Mouse (Mus musculus) layer of hippocampus, postnatal 10 days (tissue): ENCODE measurements at regions not wholly inside any gene's neighbourhood (a gene's known extent, or its start where the extent isn't known, plus 50 kb on each side); places are given as distances from the start of the nearest gene placed in this dataset.

Experiments
- DNase-seq, 2 experiments: peaks; one replicate each; pipeline ENCODE4 v3.0.0; 2021; ENCODE audit warnings: low spot score in 2 of 2

GRCm38 (mm10) chr2:50654221-50654952 lies 357.8 kb upstream of the Mmadhc start:
- no peak for DNase-seq

- no peak for DNase-seq
These were observed 356.6 kb upstream of the Mmadhc start for GRCm38 (mm10) chr2:50653121-50653615.

- no peak for DNase-seq
These were observed 353.1 kb upstream of the Mmadhc start for GRCm38 (mm10) chr2:50649656-50650055.

DNA sequence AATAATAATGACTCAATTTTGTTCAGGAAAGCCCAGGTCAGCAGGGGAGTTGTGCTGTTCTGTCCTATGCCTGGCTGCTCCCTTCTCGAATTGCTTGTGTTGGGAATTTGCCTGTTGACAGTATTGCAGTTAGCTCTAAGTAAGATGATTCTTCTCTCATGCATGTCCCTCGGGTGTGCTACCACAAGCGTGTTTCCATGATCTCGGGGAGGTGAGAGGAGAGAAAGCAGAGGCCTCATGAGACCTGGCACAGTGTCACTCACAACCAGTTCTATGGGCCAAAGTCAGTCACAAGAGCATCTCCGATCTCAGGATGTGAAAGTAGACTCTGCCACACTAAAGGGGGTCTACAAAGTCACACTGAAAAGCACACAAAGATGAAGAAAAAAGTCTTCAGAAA lies 346.6 kb upstream of the Mmadhc start:
- DNase-seq = no peak

GRCm38 (mm10) chr2:50642198-50642597 lies 345.6 kb upstream of the Mmadhc start:
- no peak for DNase-seq

DNA sequence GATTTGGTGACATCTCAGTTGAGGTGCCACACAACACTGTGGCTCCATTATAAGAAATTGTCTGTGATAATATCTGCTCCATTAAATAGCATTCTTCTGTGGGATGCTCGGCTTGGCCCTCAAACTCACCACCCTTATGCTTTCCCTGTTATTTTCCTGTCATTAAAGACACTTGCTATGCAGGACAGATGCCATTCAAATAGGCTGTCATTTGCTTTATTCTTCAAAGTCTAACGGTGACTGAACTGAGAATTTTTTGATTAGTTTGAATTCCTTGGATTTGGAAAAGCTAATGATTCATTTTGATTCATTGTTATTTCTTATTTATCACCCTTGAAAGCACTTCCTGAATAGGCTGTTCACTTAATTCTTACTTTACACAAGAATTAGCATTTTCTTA lies 339.3 kb upstream of the Mmadhc start:
- no peak for DNase-seq

GRCm38 (mm10) chr2:50631786-50632185 lies 335.2 kb upstream of the Mmadhc start:
- no peak for DNase-seq

- no peak for DNase-seq
These were observed 330.9 kb upstream of the Mmadhc start for GRCm38 (mm10) chr2:50627501-50627900.

DNA sequence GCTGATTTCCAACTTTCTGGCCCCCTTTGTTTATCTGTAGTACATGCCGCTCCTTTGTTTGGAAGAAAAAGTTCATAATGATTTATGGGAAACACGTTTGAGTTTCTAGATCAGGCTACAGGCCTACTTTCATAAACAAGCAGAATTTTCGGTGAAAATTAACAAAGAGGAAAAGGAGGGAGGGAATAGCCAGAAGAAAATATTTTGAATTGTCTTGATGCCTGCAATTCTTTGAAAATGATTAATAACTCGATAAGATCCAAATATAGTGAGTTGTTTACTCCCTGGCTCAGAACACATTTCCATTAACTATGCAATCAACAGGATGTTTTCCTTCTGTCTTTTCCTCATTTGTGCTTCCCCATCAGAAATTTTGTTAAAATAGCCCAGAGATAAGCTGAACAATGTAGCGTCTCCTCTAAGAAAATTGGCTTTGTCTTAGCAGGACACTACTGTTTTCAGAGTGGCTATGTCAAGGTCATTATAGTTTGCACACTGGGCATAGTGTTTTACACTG lies 328.7 kb upstream of the Mmadhc start:
- no peak for DNase-seq

DNA sequence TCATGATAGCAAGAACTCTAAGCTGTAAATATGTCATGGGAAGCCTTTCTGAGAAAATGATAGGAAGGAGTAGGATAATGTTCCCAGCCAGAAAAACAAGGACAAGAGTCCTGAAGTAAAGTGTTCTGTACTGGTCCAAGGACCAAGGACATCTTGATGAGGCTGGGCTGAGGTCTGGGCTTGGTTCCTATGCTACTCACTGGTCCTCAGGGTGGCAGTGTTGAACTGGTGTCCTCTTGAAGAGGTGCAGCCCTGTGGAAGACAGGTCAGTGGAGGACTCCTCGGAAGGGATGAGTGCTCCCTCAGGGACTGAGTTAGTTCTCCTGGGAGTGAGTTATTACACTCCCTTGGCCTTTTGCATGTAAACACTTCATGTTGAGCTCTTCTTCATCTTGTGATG lies 312.5 kb upstream of the Mmadhc start:
- peak in 1 of 2 experiments; percentile 14 for DNase-seq

- no peak for DNase-seq
These were observed 292.6 kb upstream of the Mmadhc start for GRCm38 (mm10) chr2:50589195-50589594.

- DNase-seq = no peak
These were observed 292.1 kb upstream of the Mmadhc start for GRCm38 (mm10) chr2:50588652-50589051.

DNA sequence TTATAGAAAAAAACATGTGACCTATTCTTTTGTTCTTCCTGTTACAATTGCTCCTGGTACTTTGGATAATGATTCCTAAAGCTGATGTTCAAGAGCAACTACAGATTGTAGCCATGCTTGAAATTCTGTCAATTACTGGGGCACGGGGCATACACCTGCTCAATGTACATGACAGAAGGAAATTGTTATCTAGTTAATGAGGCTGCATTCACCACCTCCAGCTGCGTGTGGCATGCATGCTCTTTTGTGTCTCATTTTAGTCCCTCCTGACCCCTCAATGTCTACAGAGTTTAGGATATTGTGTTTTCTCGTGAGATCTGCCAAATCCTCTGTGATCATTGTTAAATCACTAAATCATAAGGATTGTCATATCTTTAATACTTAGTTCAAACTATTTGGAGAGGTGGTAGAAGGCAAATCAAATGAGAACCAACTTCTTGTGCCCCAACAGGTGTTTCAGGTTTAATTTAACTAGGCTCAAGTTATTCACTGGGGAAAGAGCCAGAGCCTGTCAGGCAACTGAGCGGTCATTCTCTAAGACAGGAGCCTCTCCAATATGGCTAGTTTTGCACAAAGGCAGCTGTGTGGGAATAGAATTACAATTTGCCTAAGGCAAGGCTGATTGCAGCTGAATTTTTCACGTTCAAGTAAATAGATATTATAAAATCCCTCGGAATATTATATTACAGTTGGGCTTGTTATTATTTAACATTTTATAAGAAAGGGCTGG lies 289.9 kb upstream of the Mmadhc start:
- DNase-seq = no peak

- no peak for DNase-seq
These were observed 283.0 kb upstream of the Mmadhc start for GRCm38 (mm10) chr2:50579620-50580019.

GRCm38 (mm10) chr2:50578278-50579043 lies 281.9 kb upstream of the Mmadhc start:
- no peak for DNase-seq

DNA sequence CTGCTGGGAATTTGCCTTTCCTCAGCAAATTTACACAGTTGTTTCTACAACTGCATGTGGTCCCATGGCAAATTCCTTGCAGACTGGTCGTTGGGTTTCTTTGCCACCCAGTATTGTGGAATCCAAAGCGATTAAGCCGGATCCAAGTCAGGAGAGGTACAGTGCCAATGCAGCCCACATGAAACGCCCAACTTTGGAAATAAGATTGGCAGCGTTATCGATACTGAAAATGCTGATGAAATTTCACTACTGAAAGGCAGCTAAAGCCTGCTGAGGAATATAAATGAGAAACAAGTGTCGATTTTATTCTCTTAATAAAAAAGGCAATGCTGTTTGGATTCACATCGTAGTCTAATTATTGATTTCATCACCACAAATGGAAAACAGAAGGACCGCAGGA lies 281.1 kb upstream of the Mmadhc start:
- no peak for DNase-seq

GRCm38 (mm10) chr2:50573455-50573854 lies 276.9 kb upstream of the Mmadhc start:
- no peak for DNase-seq

GRCm38 (mm10) chr2:50571021-50571420 lies 274.4 kb upstream of the Mmadhc start:
- no peak for DNase-seq

DNA sequence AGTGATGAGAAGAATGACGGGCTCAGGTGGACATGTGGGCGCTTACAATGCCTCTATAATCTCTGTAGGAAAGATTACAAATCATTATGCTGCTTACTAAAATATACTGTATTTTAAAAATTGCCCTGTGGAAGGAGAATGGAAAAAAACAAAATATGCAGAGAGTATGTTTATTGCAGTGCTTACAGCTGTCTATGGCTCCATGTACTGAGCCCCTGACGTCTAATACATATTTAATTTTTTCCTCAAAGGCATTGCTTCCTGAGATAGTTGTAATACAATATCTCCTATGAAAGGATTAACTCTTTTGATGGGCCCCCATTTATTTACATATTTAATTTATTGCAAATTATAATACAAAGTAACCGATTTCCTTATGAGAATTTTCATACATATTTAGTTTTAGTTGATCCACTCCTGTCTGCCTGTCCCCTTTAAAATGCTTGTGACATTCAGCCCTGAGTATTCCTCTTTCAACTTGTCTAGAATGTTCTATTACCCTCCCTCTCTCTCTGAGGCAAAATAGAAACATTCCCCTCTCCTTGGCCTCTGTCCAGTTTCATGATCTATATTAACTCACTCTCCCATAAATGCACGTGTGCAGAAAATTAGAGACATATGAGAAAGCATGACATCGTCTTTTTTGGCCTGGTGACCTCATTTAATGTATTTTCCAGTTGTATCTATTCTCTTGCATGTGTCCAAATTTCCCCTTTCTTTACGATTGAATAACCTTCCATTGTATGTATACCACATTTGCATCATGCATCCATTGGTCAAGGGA lies 273.1 kb upstream of the Mmadhc start:
- DNase-seq = no peak

- no peak for DNase-seq
These were observed 272.3 kb upstream of the Mmadhc start for GRCm38 (mm10) chr2:50568777-50569501.
